Mouse (Mus musculus) adrenal gland, postnatal 36 days (tissue): Measurements from ENCODE around the gene Kansl2. TPM values are rescaled to one million over a fixed set of nuclear protein-coding genes. Genes with fewer than 3 reads are reported as not detected.
"Not testable (repeated sequence)": the region's sequence is repeated elsewhere in the genome, so short reads cannot be mapped to it uniquely, and the experiment has no call there.

Source experiments
- DNase-seq, 2 experiments: peaks; one replicate each; pipeline ENCODE4 v3.0.0; 2021; ENCODE audit warnings: mixed read lengths in 1 of 2
- total RNA-seq, 2 experiments: library from RNA; stranded (reverse); gene quantifications; 2 replicates each; pipeline ENCODE4 v1.2.3; 2021

Gene Kansl2
- total RNA-seq, 2 experiments from 2014 or later = 88.0 to 91.3 TPM

DNA sequence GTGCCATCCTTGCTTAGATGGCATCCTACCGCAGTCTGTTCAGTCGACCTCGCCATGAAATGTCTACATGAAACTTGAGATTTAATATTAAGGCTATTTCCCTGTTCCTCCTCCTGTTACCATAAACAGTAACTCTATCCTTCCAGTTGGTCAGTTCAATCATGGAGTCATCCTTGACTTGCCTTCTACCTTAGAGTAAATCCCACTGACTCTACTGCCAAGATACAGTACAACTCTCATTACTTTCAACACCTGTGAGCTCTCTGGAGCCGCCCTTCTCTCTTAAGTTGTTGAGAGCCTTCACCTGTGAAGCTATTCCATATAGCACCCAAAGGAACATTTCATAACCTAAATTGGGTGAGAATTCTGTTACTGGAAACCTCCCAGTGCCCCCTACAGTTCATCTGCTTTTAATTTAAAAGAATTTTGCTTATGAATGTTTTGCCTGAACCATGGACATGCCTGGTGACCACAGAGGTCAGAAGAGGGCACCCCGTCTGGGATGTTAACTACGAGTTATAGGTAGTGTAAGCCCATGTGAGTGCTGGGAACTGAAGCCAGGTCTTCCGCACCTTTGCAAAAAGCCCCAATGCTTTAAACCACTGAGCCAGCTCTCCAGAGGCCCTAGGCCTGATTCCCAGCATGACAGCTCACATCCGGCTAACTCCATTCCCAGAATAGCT, 2.9 kb upstream of the Kansl2 start:
- no peak for DNase-seq

DNA sequence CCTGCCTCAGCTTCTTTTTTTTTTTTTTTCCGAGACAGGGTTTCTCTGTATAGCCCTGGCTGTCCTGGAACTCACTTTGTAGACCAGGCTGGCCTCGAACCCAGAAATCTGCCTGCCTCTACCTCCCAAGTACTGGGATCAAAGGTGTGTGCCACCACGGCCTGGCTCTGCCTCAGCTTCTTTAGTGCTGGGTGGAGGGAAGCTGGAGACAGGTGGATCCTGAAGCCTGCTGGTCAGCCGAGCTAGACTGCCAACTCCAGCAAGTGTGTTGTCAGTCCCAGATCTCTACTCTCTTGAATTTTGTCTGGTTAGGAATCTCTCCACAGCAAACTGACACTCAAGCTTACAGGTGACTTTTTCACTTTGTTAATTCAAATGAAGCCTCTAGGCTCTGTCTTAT, 1.9 kb upstream of the Kansl2 start:
- DNase-seq = no peak

DNA sequence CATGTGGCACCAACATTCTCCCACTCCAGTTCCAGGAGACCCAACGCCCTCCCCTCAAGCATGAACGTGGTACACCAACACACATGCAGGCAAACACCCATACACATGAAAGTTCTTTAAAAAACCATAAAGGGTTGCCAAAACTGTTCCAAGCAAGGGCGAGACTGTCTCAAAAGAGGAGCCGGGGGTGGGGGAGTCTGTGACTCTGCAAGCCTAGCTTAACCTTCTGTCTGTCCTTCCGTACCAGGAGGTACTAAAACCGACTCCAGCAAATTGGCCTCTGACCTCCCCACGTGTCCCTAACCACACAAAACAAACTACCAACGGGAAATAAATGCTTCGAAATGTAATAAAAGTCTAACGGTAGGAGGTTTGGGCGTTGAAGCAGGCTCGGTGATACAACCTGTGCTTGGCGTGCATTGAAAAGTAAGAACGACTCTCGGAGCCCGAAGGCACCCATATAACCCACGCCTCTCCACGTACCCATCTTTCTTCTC, 981 bp downstream of the Kansl2 start:
- no peak for DNase-seq

DNA sequence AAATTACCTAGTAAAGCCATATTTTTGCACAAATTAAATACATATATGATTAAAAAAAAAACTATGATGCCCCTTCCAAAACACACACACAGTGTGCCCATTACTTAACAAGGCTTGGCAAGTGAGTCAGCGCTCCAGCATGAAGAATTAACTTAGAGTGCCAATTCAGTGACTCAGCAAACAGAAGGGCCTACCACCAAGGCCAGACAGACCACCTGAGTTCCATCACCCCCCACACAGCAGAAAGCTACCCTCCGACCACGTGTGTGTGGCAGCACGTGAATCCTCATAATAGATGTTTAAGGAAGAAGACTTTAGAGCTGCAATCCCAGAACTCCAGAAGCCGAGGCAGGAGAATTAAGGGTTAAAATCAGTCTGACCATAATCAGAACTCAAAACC, 1.8 kb downstream of the Kansl2 start:
- peak; percentile 66 to 72 for DNase-seq

DNA sequence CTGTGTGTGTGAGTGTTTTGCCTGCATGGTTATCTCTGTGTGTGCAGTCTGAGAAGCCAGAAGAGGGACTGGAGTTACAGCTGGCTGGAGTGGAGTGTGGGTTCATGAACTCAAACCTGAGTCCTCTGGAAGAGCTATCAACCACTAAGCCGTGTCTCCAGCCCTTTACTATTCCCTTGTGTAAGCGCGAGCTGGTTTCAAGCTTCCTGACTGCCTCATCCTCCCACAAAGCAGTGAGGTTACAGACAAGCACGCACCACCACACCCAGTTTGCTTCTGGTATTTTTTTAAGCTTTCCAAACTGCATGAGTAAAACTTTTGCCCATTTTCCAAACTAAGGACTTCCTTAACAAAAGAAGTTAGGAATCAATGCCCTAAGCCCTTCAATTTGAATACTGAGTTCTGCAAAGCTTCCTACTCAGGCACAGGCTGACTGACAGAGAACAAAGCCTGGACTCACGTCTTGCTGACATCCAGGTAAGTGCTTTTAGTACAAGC, 5.9 kb downstream of the Kansl2 start:
- DNase-seq = no peak

DNA sequence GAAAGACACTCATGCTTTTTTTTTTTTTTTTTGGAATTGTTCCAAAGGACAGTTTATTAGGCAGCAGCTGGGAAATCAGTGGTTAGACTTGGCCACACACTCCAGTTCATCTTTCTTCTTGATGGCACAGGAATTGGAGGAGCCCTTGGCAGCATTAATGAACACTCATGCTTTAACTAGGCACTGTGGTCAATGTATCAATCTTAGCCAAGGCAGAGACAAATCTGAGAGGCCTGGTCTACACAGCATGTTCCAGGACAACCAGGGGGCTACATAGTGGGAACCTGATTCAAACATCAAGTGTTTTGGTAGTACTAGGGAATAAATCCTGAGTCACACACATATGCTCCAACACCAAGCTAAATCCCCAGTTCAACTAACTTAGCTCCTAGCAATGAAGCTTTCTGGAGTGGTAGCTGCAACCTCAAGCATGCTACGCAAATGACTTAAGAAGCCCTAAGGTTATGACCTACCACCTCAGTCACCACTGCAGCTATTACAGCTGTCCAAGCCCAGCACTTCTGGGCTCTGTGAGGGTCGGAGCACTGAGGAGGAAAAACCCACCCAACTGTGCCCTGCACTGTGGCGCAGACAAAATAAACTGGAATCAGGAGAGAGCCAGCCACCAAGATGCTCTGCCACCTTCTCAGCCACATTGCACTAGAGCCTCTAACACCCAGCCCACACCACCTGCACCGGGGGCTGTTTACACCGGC, 6.8 kb downstream of the Kansl2 start:
- no peak for DNase-seq

DNA sequence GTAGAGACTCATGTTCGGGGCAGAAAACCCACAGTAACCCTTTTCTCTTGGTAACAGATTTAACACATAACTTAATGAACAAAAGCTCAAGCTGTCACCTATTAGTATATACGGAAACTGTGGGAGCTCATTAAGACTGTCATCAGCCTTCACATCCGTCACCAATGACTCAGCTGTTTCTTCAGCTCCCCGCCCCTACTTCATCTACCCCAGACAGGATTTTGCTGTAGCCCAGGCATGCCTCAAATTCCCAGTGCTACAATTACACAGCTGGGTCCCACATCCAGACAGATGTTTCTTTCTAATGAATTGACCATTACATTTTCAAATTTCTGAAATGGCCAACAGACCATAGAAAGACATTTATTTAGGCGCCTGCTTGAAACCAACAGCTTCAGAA, 8.0 kb downstream of the Kansl2 start:
- no peak for DNase-seq

DNA sequence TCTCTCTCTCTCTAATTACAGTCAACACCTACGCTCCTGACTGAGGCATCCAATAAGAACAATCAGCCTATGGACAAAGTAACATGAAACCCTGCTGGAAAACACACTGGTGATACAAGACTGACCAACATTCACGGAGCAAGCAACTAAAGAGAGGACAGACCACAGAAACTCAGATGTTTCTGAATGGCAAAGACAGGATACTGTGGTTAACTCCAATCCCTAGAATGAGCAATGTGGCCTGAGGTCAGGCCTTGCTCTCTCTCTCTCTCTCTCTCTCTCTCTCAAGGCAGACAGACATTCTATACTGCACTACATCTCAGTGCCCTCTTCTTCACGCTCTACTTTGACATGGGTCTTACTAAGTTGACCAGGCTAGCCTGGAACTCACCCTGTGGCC, 12.8 kb downstream of the Kansl2 start:
- DNase-seq = no peak

DNA sequence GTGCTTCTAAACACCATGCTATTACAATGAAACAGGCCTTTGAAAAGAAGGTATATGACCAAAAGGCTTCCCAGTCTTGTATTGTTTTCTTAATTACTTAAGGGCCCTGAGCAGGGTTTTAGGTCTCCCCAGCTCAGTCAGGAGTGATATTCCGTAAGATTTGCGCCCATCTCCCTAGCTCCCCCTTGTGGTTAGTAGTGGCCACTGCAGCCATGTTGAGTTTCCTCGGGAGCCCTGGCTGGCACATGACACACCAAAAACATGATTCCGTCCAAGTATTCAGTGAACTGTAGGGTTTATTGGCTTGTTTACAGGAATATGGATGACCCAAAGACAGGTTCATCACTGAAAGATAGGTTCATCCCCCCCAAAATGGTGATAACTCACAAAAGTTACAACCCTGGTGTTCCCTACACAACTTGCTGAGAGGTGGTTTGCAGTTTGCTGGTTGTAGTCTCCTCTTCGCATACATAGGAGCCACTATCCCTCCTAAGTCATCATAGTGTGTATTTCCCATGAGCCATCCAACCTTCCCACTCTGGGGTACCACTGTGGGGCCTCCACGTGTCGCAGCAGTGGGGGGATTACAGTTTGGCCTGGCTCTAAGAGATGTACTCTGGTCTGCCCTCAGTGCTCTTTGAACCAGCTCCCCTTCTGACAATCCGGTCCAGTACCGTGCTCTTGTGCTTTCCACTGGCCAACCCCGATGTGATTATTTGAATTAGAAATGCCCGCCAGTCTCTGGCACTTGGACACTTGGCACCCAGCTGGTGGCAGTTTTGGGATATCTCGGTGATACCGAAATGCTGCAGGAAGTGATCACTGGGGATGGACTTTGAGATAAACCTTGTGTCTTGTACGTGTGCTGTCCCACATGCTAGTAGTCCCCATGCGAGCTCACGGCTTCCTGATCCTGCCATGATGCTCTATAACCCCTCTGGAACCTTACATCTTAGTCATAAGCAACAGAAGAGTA, 16.4 kb downstream of the Kansl2 start:
- DNase-seq = peak; percentile 65 to 75

DNA sequence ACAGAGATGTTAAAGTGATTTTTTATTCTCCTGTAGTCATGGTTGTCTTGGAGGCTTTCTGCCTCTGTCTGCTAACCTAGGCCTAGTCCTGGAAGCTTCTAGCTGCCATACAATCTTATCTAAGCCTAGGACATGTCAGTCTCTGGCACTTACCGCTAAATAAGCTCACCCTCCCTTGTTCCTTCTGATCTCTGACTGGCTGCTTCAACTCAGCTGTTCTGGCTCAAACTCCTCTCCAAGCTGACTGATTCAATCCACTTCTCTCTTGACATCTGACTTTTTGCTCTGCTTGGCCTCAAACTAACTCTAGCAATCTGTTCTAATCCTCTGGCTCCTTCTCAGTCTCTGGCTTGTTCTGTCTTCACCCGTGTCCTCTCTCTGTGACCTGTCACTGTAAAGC, 19.2 kb downstream of the Kansl2 start:
- DNase-seq = not testable (repeated sequence)

DNA sequence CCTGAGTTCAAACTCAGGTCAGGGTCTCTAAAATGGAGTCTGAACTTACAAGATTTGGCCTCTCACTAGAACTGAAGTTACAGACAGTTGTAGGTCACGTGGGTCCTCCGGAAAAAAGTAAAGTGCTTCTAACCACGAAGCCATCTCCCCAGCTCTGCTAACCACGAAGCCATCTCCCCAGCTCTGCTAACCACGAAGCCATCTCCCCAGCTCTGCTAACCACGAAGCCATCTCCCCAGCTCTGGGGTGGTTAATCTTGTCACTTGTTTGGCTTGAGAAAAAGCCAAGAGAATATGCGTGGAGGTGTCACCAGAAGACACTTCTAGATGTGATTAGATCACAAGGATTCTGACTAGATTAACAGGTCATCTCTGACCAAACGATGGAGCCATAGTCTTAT, 19.9 kb downstream of the Kansl2 start:
- DNase-seq = no peak

DNA sequence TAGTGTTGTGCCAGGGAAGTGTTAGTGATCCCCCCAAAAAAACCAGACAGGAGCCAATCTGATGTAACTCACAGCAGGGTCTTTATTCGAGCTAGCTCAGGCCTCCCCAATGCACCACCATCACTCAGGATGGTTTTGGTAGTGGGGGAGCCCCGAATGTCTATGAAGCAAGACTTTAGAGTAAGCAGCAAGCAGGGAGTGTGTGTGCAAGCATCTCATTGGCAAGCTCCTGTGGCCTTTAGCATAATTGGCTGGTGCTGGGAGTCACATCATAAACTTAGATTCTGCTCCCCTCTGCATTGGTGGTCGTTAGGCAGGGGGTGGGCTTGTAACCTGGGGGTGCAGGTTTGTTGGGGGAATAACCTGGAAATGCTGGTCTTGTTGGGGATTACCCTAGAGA, 20.4 kb downstream of the Kansl2 start:
- not testable (repeated sequence) for DNase-seq

DNA sequence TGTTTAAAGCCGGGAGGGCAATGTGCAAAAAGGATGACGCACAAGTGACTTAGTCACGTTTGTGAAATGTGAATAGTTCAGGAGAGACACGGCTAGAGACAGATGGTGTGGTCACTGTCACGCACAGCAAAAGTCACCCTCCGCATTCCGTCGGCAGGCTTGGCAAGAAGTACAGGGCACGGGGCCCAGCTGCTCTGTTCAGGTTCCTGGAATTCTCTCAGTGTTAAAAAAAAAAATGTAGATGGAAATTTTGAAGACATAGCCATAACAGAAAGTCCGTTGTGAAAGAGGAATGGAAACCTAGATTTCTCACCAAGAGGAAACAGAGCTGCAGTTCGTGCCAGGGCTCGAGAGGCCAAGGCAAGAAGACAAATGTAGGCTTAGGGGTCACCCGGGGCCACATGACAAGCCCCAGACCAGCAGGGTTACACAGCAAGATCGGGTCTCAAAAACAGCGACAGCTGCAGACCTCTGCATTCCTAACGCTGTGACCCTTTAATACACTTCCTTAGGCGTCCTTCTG, 21.2 kb downstream of the Kansl2 start:
- DNase-seq = peak; percentile 67 to 70

DNA sequence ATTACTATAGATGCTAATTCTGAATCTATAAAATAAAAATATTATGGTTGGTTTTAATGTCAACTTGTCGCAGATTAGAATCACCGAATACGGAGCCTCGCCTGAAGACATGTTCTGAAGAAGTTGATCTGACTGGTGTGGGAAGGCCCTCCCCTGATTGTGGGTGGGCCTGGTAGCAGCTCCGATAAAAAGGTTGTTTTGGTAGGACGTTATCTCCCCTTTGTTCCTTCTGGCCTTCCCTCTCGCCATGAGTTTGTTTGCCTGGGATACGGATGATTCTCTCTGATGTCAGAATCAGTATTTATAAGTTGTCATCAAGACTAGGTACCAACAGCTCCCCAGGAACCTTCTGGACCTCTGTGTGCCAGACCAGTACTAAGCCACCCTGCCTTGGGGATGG, 21.8 kb downstream of the Kansl2 start:
- DNase-seq = no peak

DNA sequence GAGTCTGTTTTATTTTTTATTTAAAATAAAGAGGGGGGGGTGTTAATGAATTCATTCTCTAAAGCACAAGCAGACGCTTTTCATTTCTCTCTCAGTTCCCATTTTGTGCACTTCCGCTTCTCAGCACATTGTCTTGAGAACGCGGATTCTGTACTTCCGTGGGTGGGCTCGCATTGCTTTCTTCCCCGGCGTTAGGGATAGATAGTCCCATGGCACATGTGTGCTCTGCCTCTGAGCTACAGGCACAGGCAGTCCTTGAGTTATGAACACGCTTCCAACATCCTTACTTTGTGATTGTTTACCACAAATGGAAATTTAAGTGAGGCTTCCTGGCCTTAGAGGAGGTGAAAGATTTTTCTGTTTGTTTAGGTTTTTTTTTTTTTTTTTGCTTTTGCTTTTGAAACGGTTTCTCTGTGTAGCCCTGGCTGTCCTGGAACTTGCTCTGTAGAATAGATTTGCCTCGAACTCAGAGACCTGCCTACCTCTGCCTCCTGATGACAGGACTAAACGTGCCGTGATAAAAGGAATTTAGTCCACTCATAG, 22.6 kb downstream of the Kansl2 start:
- DNase-seq = peak in 1 of 2 experiments; percentile 23

DNA sequence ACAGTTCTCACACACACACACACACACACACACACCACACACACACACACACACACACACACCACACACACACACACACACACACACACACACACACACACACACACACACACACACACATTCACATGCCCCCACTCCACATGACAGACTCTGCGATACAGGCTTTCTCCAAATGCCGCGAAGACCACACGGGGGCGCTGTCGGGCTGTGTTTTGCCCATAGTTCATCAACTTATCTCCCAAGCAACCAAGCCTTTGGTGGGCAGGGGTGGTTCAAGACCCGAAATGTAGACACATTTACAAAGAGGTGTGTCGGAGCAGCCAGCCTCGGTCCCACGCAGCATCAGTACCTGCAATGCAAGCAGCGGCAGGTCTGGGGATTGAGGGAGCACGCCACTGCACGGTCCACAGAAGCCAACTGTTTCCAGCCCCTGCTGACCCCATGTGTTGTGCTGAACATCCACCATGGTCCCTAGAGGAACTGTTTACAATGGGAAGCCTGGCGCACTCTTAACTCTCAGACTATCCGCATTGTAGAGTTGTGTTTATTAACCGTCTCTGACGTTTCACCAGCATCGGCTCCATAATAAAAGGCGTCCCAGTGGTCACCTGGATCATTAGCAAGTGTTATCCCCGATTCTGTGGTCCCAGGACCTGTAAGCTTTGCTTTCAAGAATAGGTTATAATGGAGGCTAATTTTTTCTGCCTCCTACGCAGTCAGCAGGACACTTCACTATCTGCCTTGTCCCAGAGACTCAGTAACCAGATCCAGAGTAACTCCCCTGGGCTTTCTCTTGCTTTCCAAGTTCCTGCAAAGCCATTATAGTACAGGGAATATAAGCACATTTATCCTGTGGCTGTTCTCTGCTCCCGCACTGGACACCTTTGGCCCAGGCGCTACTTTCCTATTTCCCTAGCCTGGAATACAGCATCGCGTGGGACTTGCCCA, 23.4 kb downstream of the Kansl2 start:
- peak; percentile 77 to 83 for DNase-seq

DNA sequence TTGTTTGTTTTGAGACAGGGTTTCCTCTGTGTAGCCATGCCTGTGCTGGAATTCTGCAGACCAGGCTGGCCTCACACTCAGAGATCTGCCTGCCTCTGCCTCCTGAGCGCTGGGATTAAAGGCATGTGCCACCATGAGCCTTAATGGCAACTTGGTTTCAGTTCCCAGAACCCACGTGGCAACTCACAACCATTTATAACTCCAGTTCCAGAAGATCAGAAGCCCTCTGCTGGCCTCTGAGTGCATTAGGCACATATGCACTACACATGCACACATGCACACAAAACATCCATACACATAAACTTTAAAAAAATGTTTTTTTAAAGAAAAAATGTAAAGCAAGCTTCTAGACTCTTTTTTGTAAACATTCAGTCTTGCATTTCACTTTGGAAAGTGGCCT, 24.7 kb downstream of the Kansl2 start:
- no peak for DNase-seq

DNA sequence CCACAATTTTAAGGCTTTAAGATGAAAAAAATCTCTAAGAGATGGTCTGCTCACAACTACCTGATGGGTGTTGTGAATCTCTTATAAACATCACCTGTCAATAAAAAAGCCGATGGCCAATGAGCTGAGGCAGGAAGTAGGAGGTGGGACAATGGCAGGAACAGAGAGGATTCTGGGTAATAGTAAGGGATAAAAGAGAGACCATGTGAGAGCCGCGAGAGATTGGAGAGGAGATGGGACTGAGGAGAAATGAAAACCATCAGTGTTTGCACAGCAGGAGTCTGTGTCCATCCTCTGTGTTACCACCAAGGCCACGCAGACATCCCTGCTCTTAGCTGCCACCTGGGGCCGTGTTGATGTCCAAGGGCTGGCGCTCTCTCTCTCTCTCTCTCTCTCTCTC, 26.7 kb downstream of the Kansl2 start:
- DNase-seq = no peak

DNA sequence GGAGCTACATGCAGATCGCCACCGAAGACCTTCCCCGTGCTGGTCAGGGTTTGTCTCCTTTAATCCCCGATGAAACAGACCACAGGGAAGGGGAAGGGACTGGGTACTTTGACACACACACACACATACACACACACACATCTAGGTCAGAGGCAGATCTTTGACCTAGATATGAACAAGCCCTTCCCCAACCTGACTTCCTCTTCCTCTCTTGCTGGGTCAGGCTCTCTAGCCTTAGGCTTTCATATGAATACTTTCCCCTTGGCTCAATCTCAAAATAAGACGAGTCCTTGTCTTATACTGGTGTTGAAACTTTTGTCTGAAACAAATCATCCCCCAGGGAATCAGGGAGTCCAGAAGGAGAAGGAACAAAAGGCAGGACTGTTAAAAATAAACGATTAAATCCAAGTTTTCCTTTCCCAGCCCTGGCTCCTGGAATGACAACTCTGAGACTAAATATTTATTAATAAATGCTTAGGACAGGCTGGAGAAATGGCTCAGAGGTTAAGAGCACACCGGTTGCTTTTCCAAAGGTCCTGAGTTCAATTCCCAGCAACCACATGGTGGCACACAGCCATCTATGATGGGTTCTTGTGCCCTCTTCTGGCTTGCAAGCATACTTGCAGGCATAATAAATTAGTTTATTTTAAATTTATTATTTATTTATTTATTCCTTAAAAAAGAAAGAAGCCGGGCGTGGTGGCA, 27.7 kb downstream of the Kansl2 start:
- no peak for DNase-seq

DNA sequence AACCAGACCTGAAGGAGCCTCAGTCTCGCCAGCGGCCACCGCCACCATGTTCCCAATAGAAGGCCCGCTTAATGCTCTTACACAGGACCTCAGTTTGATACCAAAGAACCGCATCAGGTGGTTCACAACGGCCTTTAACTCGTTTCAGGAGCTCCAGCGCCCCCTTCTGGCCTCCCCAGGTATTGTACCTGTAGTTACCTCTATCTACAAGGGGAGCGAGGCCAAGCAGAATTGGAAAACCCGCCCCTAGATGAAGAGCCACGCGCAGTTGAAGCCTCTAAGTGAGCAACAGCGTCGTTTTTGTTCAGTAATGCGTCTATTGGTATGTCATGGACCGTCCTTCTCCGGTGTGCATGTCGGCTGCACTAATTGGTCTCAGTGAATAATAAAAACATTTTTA, 29.6 kb downstream of the Kansl2 start:
- DNase-seq = peak; percentile 63 to 81
